Mouse (Mus musculus) bone marrow, adult 2 months (tissue): ENCODE measurements around the gene Lmo4.

Source experiments
- CTCF ChIP-seq: fragments of 200-500 bp; IDR thresholded peaks from 2 replicates; pipeline ENCODE4 v1.5.1; 2011; ENCODE audit warnings: low read length, control low read depth; ENCODE audit not compliant: control insufficient read depth, insufficient read depth
- POLR2A ChIP-seq: fragments of 200-500 bp; IDR thresholded peaks from 2 replicates; pipeline ENCODE4 v1.6.1; 2011; ENCODE audit warnings: low read depth, mild to moderate bottlenecking, control low read depth, low read length, borderline replicate concordance; ENCODE audit not compliant: control insufficient read depth

DNA sequence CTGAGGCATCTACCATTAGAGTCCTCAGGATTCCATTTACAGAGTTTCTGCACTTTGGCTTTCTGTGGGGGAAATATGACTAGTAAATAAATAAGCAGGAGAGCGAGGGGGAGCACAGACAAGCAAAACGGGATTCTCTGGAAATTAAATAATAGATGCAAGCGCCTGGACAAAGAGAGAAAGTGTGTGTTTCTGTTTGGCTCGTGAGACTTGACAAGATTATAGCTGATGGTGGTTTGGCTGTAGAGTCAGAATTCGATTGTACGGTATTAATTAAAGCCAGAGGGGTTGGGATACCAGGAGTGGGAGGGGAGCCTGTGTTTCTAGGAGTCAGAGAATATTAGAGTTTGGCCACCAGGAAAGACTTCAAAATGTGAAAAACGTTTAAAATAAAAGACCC, 24.3 kb upstream of the Lmo4 start:
- TF ChIP-seq POLR2A (no peak), CTCF (no peak)
